In genomic region chr14:8174634-8175033, GRCm38 (mm10) we compare ENCODE assay signal across 18 mouse cellular contexts. TPM values are rescaled to one million over a fixed set of nuclear protein-coding genes. Genes with fewer than 3 reads are reported as not detected.
DNase-seq lines count a peak whose midpoint lies in the region; ATAC-seq and TF ChIP-seq lines count a peak whose summit lies in the region.
"Had no signal": no experiment of that assay in that cellular context is flagged by ENCODE, and none has a peak within 500 bp of the region (broad histone marks: within the 10 kb centered on the region; RNA-seq: fewer than 3 reads in every experiment).

No protein-coding gene starts in this region.

- no peak for ATAC-seq in lung, postnatal 0 days
- no peak for ATAC-seq in hindbrain, embryonic 11.5 days (ENCODE audit: low FRiP score)
- ATAC-seq in midbrain, embryonic 11.5 days (ENCODE audit: low FRiP score) = no peak
- ATAC-seq: midbrain, embryonic 15.5 days had no signal

- TF ChIP-seq EP300 in lung, postnatal 0 days (IDR thresholded peaks at IDR 0.05) = no peak

- H3K27me3 ChIP-seq in lung, postnatal 0 days (replicated peaks; ENCODE audit: insufficient read depth, low read length) = no peaks in the 10 kb centered on the region
- no peaks in the 10 kb centered on the region for H3K27me3 ChIP-seq in hindbrain, embryonic 11.5 days (ENCODE audit: control insufficient read depth, insufficient read depth, low read length)
- no peaks in the 10 kb centered on the region for H3K27me3 ChIP-seq in midbrain, embryonic 11.5 days (ENCODE audit: control insufficient read depth, insufficient read depth, low read length)
- H3K27me3 ChIP-seq: hindbrain, embryonic 15.5 days; limb, embryonic 15.5 days; midbrain, embryonic 15.5 days had no signal

- no peaks in the 10 kb centered on the region for H3K9me3 ChIP-seq in lung, postnatal 0 days (ENCODE audit: low read length)
- H3K9me3 ChIP-seq in hindbrain, embryonic 11.5 days (ENCODE audit: control insufficient read depth, low read length) = no peaks in the 10 kb centered on the region
- no peaks in the 10 kb centered on the region for H3K9me3 ChIP-seq in midbrain, embryonic 11.5 days (ENCODE audit: control insufficient read depth, low read length)
- H3K9me3 ChIP-seq: hindbrain, embryonic 15.5 days; limb, embryonic 15.5 days; midbrain, embryonic 15.5 days had no signal

- WGBS in lung, postnatal 0 days = 75% methylated on average over 5 of the region's 5 CpGs
- WGBS in hindbrain, embryonic 11.5 days = 90% methylated on average over 5 of the region's 5 CpGs
- WGBS in midbrain, embryonic 11.5 days = 79% methylated on average over 5 of the region's 5 CpGs

- H3K4me1 ChIP-seq in lung, postnatal 0 days (ENCODE audit: insufficient read depth, low read depth, low read length) = peaks cover 4% of the 10 kb centered on the region; the same call in 1 of the 2 replicates
- H3K4me1 ChIP-seq in hindbrain, embryonic 11.5 days (replicated peaks; ENCODE audit: control insufficient read depth, insufficient read depth, low read length) = no peaks in the 10 kb centered on the region; the same call in 1 of the 2 replicates
- peaks cover 6% of the 10 kb centered on the region for H3K4me1 ChIP-seq in midbrain, embryonic 11.5 days (ENCODE audit: control insufficient read depth, insufficient read depth, low read length)

- TF ChIP-seq CTCF in lung, postnatal 0 days (IDR thresholded peaks at IDR 0.05) = no peak

- peak; percentile 42 for DNase-seq in adrenal gland, adult 2 months
- DNase-seq in adrenal gland, postnatal 25 days = no peak
- DNase-seq in lung, postnatal 0 days (ENCODE audit: low spot score) = peak; percentile 23
- no peak for DNase-seq in lung, postnatal 10 days
- peak; percentile 47 for DNase-seq in NIH3T3 (ENCODE audit: low read depth)
- no peak for DNase-seq in thymus, postnatal 14 days
- DNase-seq in hindbrain, embryonic 11.5 days (ENCODE audit: low spot score) = no peak
- DNase-seq in midbrain, embryonic 11.5 days (ENCODE audit: low spot score, missing footprints) = no peak
- DNase-seq: cerebellum, adult 11 months; cerebellum, postnatal 25 days; gastrocnemius, postnatal 14 days; heart, postnatal 14 days; kidney, adult 18-20 months; kidney, postnatal 36 days had no signal

- H3K4me3 ChIP-seq in lung, postnatal 0 days (ENCODE audit: low read depth, low read length) = no peak overlapping the region
- H3K4me3 ChIP-seq in hindbrain, embryonic 11.5 days (ENCODE audit: low read depth, low read length) = no peak overlapping the region
- H3K4me3 ChIP-seq in midbrain, embryonic 11.5 days (ENCODE audit: low read depth, low read length) = no peak overlapping the region
- H3K4me3 ChIP-seq: hindbrain, embryonic 15.5 days; limb, embryonic 15.5 days; midbrain, embryonic 15.5 days had no signal

- no peak overlapping the region for H3K9ac ChIP-seq in lung, postnatal 0 days (replicated peaks; ENCODE audit: low read depth)
- H3K9ac ChIP-seq in hindbrain, embryonic 11.5 days (ENCODE audit: low read depth, low read length) = no peak overlapping the region
- no peak overlapping the region for H3K9ac ChIP-seq in midbrain, embryonic 11.5 days (ENCODE audit: low read length)
- H3K9ac ChIP-seq: hindbrain, embryonic 15.5 days; limb, embryonic 15.5 days; midbrain, embryonic 15.5 days had no signal

- no peaks in the 10 kb centered on the region for H3K36me3 ChIP-seq in lung, postnatal 0 days (ENCODE audit: insufficient read depth, low read length)
- H3K36me3 ChIP-seq in hindbrain, embryonic 11.5 days (ENCODE audit: control insufficient read depth, insufficient read depth, low read length) = 0 out of 2 replicates have a peak, but pooled peaks cover 2% of the 10 kb centered on the region
- H3K36me3 ChIP-seq in midbrain, embryonic 11.5 days (ENCODE audit: control insufficient read depth, insufficient read depth, low read length) = no peaks in the 10 kb centered on the region

- H3K4me2 ChIP-seq in lung, postnatal 0 days (replicated peaks; ENCODE audit: low read depth, low read length) = no peak overlapping the region
- no peak overlapping the region for H3K4me2 ChIP-seq in hindbrain, embryonic 11.5 days (replicated peaks; ENCODE audit: low read depth, low read length)
- no peak overlapping the region for H3K4me2 ChIP-seq in midbrain, embryonic 11.5 days
- H3K4me2 ChIP-seq: heart, embryonic 11.5 days; hindbrain, embryonic 15.5 days; limb, embryonic 15.5 days; midbrain, embryonic 15.5 days had no signal

- no peak overlapping the region for H3K27ac ChIP-seq in lung, postnatal 0 days (ENCODE audit: low read length)
- H3K27ac ChIP-seq in hindbrain, embryonic 11.5 days (ENCODE audit: low read depth, low read length) = no peak overlapping the region
- no peak overlapping the region for H3K27ac ChIP-seq in midbrain, embryonic 11.5 days (ENCODE audit: low read depth, low read length)
- H3K27ac ChIP-seq: hindbrain, embryonic 15.5 days; limb, embryonic 15.5 days; midbrain, embryonic 15.5 days had no signal

RNA-seq across cellular contexts. Expression of gene Pdhb, which starts 1.8 kb away (rescaled TPM):
- total RNA-seq in adrenal gland, adult 2 months (2021) = 100 to 1,000 TPM; 325 to 340 TPM
- 44.5 and 51.2 TPM in 2 replicates for polyA plus RNA-seq in adrenal gland, adult 2 months (2012; rRNA removed)
- total RNA-seq in adrenal gland, postnatal 25 days (2021) = 313 and 323 TPM in 2 replicates
- polyA plus RNA-seq in lung, postnatal 0 days (2015; fragmentation: Nextera tagmentation; extraction: Ambion mirVana) = 129 and 140 TPM in 2 replicates
- polyA plus RNA-seq in hindbrain, embryonic 11.5 days (2014; fragmentation: Nextera tagmentation; extraction: Ambion mirVana) = 228 and 233 TPM in 2 replicates
- polyA plus RNA-seq in midbrain, embryonic 11.5 days (2014; fragmentation: Nextera tagmentation; extraction: Ambion mirVana) = 215 and 238 TPM in 2 replicates

RNA-seq across cellular contexts. Expression of gene Kctd6, which starts 39.3 kb away (rescaled TPM):
- 10 to 100 TPM; 14.3 to 16.3 TPM for total RNA-seq in adrenal gland, adult 2 months (2021)
- 3.6 and 4.0 TPM in 2 replicates for polyA plus RNA-seq in adrenal gland, adult 2 months (2012; rRNA removed)
- 12.9 and 13.7 TPM in 2 replicates for total RNA-seq in adrenal gland, postnatal 25 days (2021)
- polyA plus RNA-seq in lung, postnatal 0 days (2015; fragmentation: Nextera tagmentation; extraction: Ambion mirVana) = 18.5 and 19.5 TPM in 2 replicates
- 8.2 and 11.2 TPM in 2 replicates for polyA plus RNA-seq in hindbrain, embryonic 11.5 days (2014; fragmentation: Nextera tagmentation; extraction: Ambion mirVana)
- 8.2 and 10.8 TPM in 2 replicates for polyA plus RNA-seq in midbrain, embryonic 11.5 days (2014; fragmentation: Nextera tagmentation; extraction: Ambion mirVana)

Comparison
In these comparisons a context has a peak if more than half of its experiments do, and no peak if none do; other contexts are left out.
1. DNase-seq: peak in adrenal gland, adult 2 months (single experiment), lung, postnatal 0 days (single experiment) and NIH3T3 (single experiment); none in adrenal gland, postnatal 25 days (single experiment), lung, postnatal 10 days (single experiment), thymus, postnatal 14 days (single experiment), hindbrain, embryonic 11.5 days (single experiment) and midbrain, embryonic 11.5 days (single experiment).